Mouse (Mus musculus) layer of hippocampus, adult 11-12 months (tissue): Measurements from ENCODE around the gene Cnot3.
"Not testable (repeated sequence)": the region's sequence is repeated elsewhere in the genome, so short reads cannot be mapped to it uniquely, and the experiment has no call there.

Experiments used
- DNase-seq: peaks from one replicate; pipeline ENCODE4 v3.0.0; 2022; ENCODE audit warnings: low spot score

Gene Cnot3

GRCm38 (mm10) chr7:3644672-3645487 lies at the start of gene Cnot3:
Gene Cnot3, plus strand, starts transcription at chr7:3645268.
- peak; percentile 100 for DNase-seq

GRCm38 (mm10) chr7:3597755-3598154 lies 47.3 kb upstream of the Cnot3 start:
- not testable (repeated sequence) for DNase-seq

GRCm38 (mm10) chr7:3601119-3601518 lies 43.9 kb upstream of the Cnot3 start:
- DNase-seq, result peak; percentile 83

- no peak for DNase-seq
Observed at GRCm38 (mm10) chr7:3606798-3607197, 38.3 kb upstream of the Cnot3 start.

- DNase-seq, result no peak
Observed at GRCm38 (mm10) chr7:3607391-3607790, 37.7 kb upstream of the Cnot3 start.

GRCm38 (mm10) chr7:3608668-3609067 lies 36.4 kb upstream of the Cnot3 start:
- DNase-seq, result no peak

- no peak for DNase-seq
Observed at GRCm38 (mm10) chr7:3609082-3609481, 36.0 kb upstream of the Cnot3 start.

GRCm38 (mm10) chr7:3610437-3610836 lies 34.6 kb upstream of the Cnot3 start:
- no peak for DNase-seq

- no peak for DNase-seq
Observed at GRCm38 (mm10) chr7:3611006-3611405, 34.1 kb upstream of the Cnot3 start.

GRCm38 (mm10) chr7:3614021-3614420 lies 31.0 kb upstream of the Cnot3 start:
- no peak for DNase-seq

- no peak for DNase-seq
Observed at GRCm38 (mm10) chr7:3616057-3616388, 29.0 kb upstream of the Cnot3 start, which contains the start of gene Oscar. Gene Oscar, minus strand, starts transcription at chr7:3616157.

GRCm38 (mm10) chr7:3616389-3617241 lies 28.5 kb upstream of the Cnot3 start:
- DNase-seq, result no peak

- peak; percentile 88 for DNase-seq
Observed at GRCm38 (mm10) chr7:3617242-3617995, 27.6 kb upstream of the Cnot3 start, which contains the start of gene Ndufa3. Gene Ndufa3, plus strand, starts transcription at chr7:3617373.

GRCm38 (mm10) chr7:3629030-3629429 lies 16.0 kb upstream of the Cnot3 start:
- no peak for DNase-seq

GRCm38 (mm10) chr7:3629543-3630477 lies 15.3 kb upstream of the Cnot3 start, which contains the start of the genes Tfpt and Prpf31:
Gene Tfpt, minus strand, starts transcription at chr7:3629929.
Gene Prpf31, plus strand, starts transcription at chr7:3629985.
- peak; percentile 94 for DNase-seq

- DNase-seq, result no peak
Observed at GRCm38 (mm10) chr7:3630478-3630815, 14.6 kb upstream of the Cnot3 start.

GRCm38 (mm10) chr7:3643412-3643811 lies 1.7 kb upstream of the Cnot3 start:
- DNase-seq, result no peak

GRCm38 (mm10) chr7:3643843-3644242 lies 1.2 kb upstream of the Cnot3 start:
- DNase-seq, result no peak

- no peak for DNase-seq
Observed at GRCm38 (mm10) chr7:3644348-3644671, 758 bp upstream of the Cnot3 start.

GRCm38 (mm10) chr7:3645488-3646025 lies 489 bp downstream of the Cnot3 start:
- peak; percentile 35 for DNase-seq

GRCm38 (mm10) chr7:3646188-3646587 lies 1.1 kb downstream of the Cnot3 start:
- no peak for DNase-seq
